Mouse (Mus musculus) olfactory bulb, adult 2 months (tissue): ENCODE data around the gene Klrg1.

Experiments
- CTCF ChIP-seq: fragments of 200-500 bp; IDR thresholded peaks from 2 replicates; pipeline ENCODE4 v1.5.1; 2012; ENCODE audit warnings: low read depth, mild to moderate bottlenecking, low read length, moderate library complexity; ENCODE audit not compliant: insufficient read depth
- POLR2A ChIP-seq: fragments of 200-500 bp; IDR thresholded peaks from 2 replicates; pipeline ENCODE4 v1.6.1; 2012; ENCODE audit warnings: mild to moderate bottlenecking, low read depth, low read length, moderate library complexity; ENCODE audit not compliant: insufficient read depth

GRCm38 (mm10) chr6:122303526-122303925 lies 20.8 kb upstream of the Klrg1 start:
- TF ChIP-seq CTCF (no peak), POLR2A (no peak)
